Mouse (Mus musculus): ENCODE measurements around the gene Lgals7.

GRCm38 (mm10) chr7:28899972-28900371 is 36.3 kb downstream of the Lgals7 start:
- TF ChIP-seq CTCF (IDR thresholded peaks at IDR 0.05; ENCODE audit: control insufficient read depth, insufficient read depth, low read length) (no peak), POLR2A (IDR thresholded peaks at IDR 0.05; ENCODE audit: borderline replicate concordance, control insufficient read depth, low read depth, low read length) (no peak)

Measured in bone marrow, adult 2 months (tissue).